Mouse (Mus musculus): ENCODE data around the gene Dolpp1.

DNA sequence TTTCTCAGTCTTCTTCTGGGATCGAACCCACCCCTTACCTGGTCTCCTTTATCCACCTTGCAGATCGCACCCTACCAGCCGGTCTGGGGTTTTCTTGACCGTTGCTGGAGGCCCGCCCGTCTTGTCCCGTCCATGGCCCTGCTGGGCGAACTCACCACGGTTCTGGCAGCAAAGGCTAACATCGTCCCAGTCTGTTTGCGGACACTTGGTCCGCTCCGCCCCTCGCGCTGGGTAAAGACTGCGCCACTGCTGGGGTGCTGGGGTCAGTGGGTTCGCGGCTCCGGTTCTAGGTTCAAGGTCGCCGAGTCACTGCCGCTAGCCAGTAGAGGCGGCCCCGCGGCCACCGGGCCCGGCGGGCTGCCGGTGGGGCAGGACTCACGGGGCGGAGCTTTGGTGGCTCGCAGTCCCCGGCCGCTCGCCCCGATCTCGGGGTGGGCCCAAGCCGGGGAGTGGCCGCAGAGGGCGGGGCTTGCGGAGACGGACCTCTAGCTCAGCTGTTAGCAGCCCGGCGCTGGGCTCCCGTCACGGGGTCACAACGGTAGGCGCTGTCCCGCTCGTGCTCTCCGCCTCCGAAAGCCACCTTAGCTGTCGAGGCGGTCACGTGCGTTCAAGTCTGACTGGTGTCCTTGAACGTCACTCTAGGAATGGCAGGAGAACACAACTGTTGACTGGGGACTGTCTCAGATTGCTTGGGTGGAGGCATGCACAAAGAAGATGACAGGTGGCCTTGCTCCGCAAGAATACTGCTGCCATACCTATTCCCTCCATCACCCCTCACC, 23.3 kb downstream of the Dolpp1 start, which contains the start of gene Crat:
- TF ChIP-seq TAL1 (IDR thresholded peaks at IDR 0.05; ENCODE audit: low read length) (no peak), GATA1 (IDR thresholded peaks at IDR 0.05; ENCODE audit: low read length) (no peak)
